Mouse (Mus musculus): ENCODE measurements around the gene Zdhhc16. TPM values are rescaled to one million over a fixed set of nuclear protein-coding genes. Genes with fewer than 3 reads are reported as not detected.
A peak's percentile ranks its signal among the peaks of the same experiment; 100 is the strongest.

The Zdhhc16 gene
- polyA plus RNA-seq, 1 experiment = 176 TPM

- H3K27ac ChIP-seq (ENCODE audit: control insufficient read depth, insufficient read depth, low read length) = peak overlapping the region; percentile 67
- H3K4me3 ChIP-seq (ENCODE audit: control insufficient read depth, insufficient read depth, low read length) = peak overlapping the region; percentile 91
- H3K36me3 ChIP-seq (ENCODE audit: control insufficient read depth, insufficient read depth, low read length) = 0 out of 2 replicates have a peak, but pooled peaks cover 4% of the 10 kb centered on the region
- under 1% methylated on average over 28 of the region's 28 CpGs for WGBS
- no peaks in the 10 kb centered on the region for H3K27me3 ChIP-seq (ENCODE audit: control insufficient read depth, insufficient read depth, low read length)
- H3K4me1 ChIP-seq (replicated peaks; ENCODE audit: control insufficient read depth, insufficient read depth, low read length) = peaks cover 3% of the 10 kb centered on the region
- TF ChIP-seq POLR2A (IDR thresholded peaks at IDR 0.05; ENCODE audit: control insufficient read depth, extremely low read depth, insufficient read depth, low read length, poor library complexity) (0 out of 2 replicates have a peak, but pooled peaks have one; percentile 6), CTCF (IDR thresholded peaks at IDR 0.05; ENCODE audit: borderline replicate concordance, control insufficient read depth, extremely low read depth, insufficient read depth, low read length, poor library complexity) (no peak)
- no peak for DNase-seq
These were observed 594 bp upstream of the Zdhhc16 start for GRCm38 (mm10) chr19:41932686-41933085.

- DNase-seq = no peak
- H3K36me3 ChIP-seq (ENCODE audit: control insufficient read depth, insufficient read depth, low read length) = 0 out of 2 replicates have a peak, but pooled peaks cover 4% of the 10 kb centered on the region
These were observed 844 bp downstream of the Zdhhc16 start for GRCm38 (mm10) chr19:41934124-41934523.

DNA sequence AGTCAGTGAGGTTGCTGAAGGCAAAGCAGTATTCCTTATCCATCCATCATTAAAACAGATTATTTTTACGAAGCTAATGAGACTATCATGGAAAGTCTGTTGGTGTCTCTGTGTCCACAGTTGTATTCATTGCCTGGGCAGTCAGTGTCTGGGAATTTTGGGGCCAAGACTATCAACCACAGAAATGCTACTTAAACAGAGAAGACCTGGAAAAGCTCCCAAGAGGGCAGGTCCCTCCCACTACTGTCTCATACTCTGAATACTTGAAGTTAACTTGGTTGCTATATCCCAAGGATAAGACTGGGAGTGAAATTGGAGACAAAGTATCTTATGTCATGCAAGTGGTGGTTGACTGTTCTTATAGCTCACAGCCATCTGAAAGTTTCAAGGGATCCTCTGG lies 2.6 kb downstream of the Zdhhc16 start:
- WGBS = 100% methylated on average over 1 of the region's 1 CpGs
- no peak for DNase-seq
- Histone ChIP-seq H3K27ac (ENCODE audit: control insufficient read depth, insufficient read depth, low read length) (no peak overlapping the region), H3K4me1 (replicated peaks; ENCODE audit: control insufficient read depth, insufficient read depth, low read length) (peaks cover 3% of the 10 kb centered on the region), H3K27me3 (ENCODE audit: control insufficient read depth, insufficient read depth, low read length) (no peaks in the 10 kb centered on the region), H3K4me3 (ENCODE audit: control insufficient read depth, insufficient read depth, low read length) (no peak overlapping the region), H3K36me3 (ENCODE audit: control insufficient read depth, insufficient read depth, low read length) (peaks cover 10% of the 10 kb centered on the region; the same call in 1 of the 2 replicates)
- no peak for TF ChIP-seq POLR2A (IDR thresholded peaks at IDR 0.05; ENCODE audit: control insufficient read depth, extremely low read depth, insufficient read depth, low read length, poor library complexity)
- no peak for TF ChIP-seq CTCF (IDR thresholded peaks at IDR 0.05; ENCODE audit: borderline replicate concordance, control insufficient read depth, extremely low read depth, insufficient read depth, low read length, poor library complexity)

More at GRCm38 (mm10) chr19:41934124-41934523, 844 bp downstream of the Zdhhc16 start:
- H3K4me1 ChIP-seq (replicated peaks; ENCODE audit: control insufficient read depth, insufficient read depth, low read length) = peaks cover 3% of the 10 kb centered on the region
- no peak overlapping the region for H3K27ac ChIP-seq (ENCODE audit: control insufficient read depth, insufficient read depth, low read length)
- H3K27me3 ChIP-seq (ENCODE audit: control insufficient read depth, insufficient read depth, low read length) = no peaks in the 10 kb centered on the region
- H3K4me3 ChIP-seq (ENCODE audit: control insufficient read depth, insufficient read depth, low read length) = no peak overlapping the region
- no peak for TF ChIP-seq POLR2A (IDR thresholded peaks at IDR 0.05; ENCODE audit: control insufficient read depth, extremely low read depth, insufficient read depth, low read length, poor library complexity)
- TF ChIP-seq CTCF (IDR thresholded peaks at IDR 0.05; ENCODE audit: borderline replicate concordance, control insufficient read depth, extremely low read depth, insufficient read depth, low read length, poor library complexity) = no peak
- 26% methylated on average over 6 of the region's 6 CpGs for WGBS

- no peak for DNase-seq
- H3K4me3 ChIP-seq (ENCODE audit: control insufficient read depth, insufficient read depth, low read length) = no peak overlapping the region
- no peak overlapping the region for H3K27ac ChIP-seq (ENCODE audit: control insufficient read depth, insufficient read depth, low read length)
- H3K36me3 ChIP-seq (ENCODE audit: control insufficient read depth, insufficient read depth, low read length) = peaks cover 34% of the 10 kb centered on the region
- TF ChIP-seq CTCF (IDR thresholded peaks at IDR 0.05; ENCODE audit: borderline replicate concordance, control insufficient read depth, extremely low read depth, insufficient read depth, low read length, poor library complexity) (no peak), POLR2A (IDR thresholded peaks at IDR 0.05; ENCODE audit: control insufficient read depth, extremely low read depth, insufficient read depth, low read length, poor library complexity) (no peak)
- WGBS = 94% methylated on average over 5 of the region's 5 CpGs
- H3K27me3 ChIP-seq (ENCODE audit: control insufficient read depth, insufficient read depth, low read length) = no peaks in the 10 kb centered on the region
- H3K4me1 ChIP-seq (replicated peaks; ENCODE audit: control insufficient read depth, insufficient read depth, low read length) = peaks cover 3% of the 10 kb centered on the region
These were observed 5.3 kb downstream of the Zdhhc16 start for GRCm38 (mm10) chr19:41938539-41938938.

GRCm38 (mm10) chr19:41943841-41944240 lies 10.6 kb downstream of the Zdhhc16 start:
- H3K36me3 ChIP-seq (ENCODE audit: control insufficient read depth, insufficient read depth, low read length) = peaks cover 79% of the 10 kb centered on the region
- no peaks in the 10 kb centered on the region for H3K4me1 ChIP-seq (replicated peaks; ENCODE audit: control insufficient read depth, insufficient read depth, low read length)
- no peak overlapping the region for H3K27ac ChIP-seq (ENCODE audit: control insufficient read depth, insufficient read depth, low read length)
- TF ChIP-seq POLR2A (IDR thresholded peaks at IDR 0.05; ENCODE audit: control insufficient read depth, extremely low read depth, insufficient read depth, low read length, poor library complexity) (no peak), CTCF (IDR thresholded peaks at IDR 0.05; ENCODE audit: borderline replicate concordance, control insufficient read depth, extremely low read depth, insufficient read depth, low read length, poor library complexity) (no peak)
- no peaks in the 10 kb centered on the region for H3K27me3 ChIP-seq (ENCODE audit: control insufficient read depth, insufficient read depth, low read length)
- 97% methylated on average over 7 of the region's 7 CpGs for WGBS
- no peak for DNase-seq
- no peak overlapping the region for H3K4me3 ChIP-seq (ENCODE audit: control insufficient read depth, insufficient read depth, low read length)

DNA sequence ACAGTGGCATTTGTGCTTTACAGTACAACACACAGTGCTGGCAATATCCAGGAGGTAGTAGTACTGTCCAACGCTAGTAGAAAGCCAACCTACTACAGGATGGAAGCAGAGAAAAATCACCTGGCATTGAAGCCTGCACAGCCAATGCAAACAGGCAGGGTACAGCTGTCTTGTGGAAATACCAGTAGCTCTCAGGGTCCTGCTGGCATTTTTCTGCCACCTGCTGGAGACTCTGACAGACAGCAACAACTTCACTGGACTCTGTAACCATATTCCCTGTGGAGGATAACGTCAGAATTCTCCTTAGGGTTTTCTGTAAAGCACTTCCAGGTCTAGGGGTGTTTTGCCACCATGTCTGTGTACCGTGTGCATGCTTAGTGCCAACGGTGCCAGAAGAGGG lies 19.0 kb downstream of the Zdhhc16 start:
- Histone ChIP-seq H3K27me3 (ENCODE audit: control insufficient read depth, insufficient read depth, low read length) (no peaks in the 10 kb centered on the region), H3K27ac (ENCODE audit: control insufficient read depth, insufficient read depth, low read length) (no peak overlapping the region), H3K4me3 (ENCODE audit: control insufficient read depth, insufficient read depth, low read length) (no peak overlapping the region), H3K36me3 (ENCODE audit: control insufficient read depth, insufficient read depth, low read length) (peaks cover 83% of the 10 kb centered on the region), H3K4me1 (replicated peaks; ENCODE audit: control insufficient read depth, insufficient read depth, low read length) (no peaks in the 10 kb centered on the region)
- 87% methylated on average over 4 of the region's 4 CpGs for WGBS
- DNase-seq = peak; percentile 11
- TF ChIP-seq CTCF (IDR thresholded peaks at IDR 0.05; ENCODE audit: borderline replicate concordance, control insufficient read depth, extremely low read depth, insufficient read depth, low read length, poor library complexity) (no peak), POLR2A (IDR thresholded peaks at IDR 0.05; ENCODE audit: control insufficient read depth, extremely low read depth, insufficient read depth, low read length, poor library complexity) (no peak)

GRCm38 (mm10) chr19:41953574-41953973 lies 20.3 kb downstream of the Zdhhc16 start:
- 94% methylated on average over 3 of the region's 3 CpGs for WGBS
- no peak for TF ChIP-seq POLR2A (IDR thresholded peaks at IDR 0.05; ENCODE audit: control insufficient read depth, extremely low read depth, insufficient read depth, low read length, poor library complexity)
- TF ChIP-seq CTCF (IDR thresholded peaks at IDR 0.05; ENCODE audit: borderline replicate concordance, control insufficient read depth, extremely low read depth, insufficient read depth, low read length, poor library complexity) = no peak
- no peak for DNase-seq
- Histone ChIP-seq H3K27me3 (ENCODE audit: control insufficient read depth, insufficient read depth, low read length) (no peaks in the 10 kb centered on the region), H3K4me1 (replicated peaks; ENCODE audit: control insufficient read depth, insufficient read depth, low read length) (no peaks in the 10 kb centered on the region), H3K36me3 (ENCODE audit: control insufficient read depth, insufficient read depth, low read length) (peaks cover 83% of the 10 kb centered on the region), H3K4me3 (ENCODE audit: control insufficient read depth, insufficient read depth, low read length) (no peak overlapping the region), H3K27ac (ENCODE audit: control insufficient read depth, insufficient read depth, low read length) (no peak overlapping the region)
